Mouse (Mus musculus) CH12F3 (cell line): ENCODE results near the gene Dop1b.
"Not testable (repeated sequence)": the region's sequence is repeated elsewhere in the genome, so short reads cannot be mapped to it uniquely, and the experiment has no call there.

Experiments
- in situ Hi-C: fragments of 300-500 bp; cut with MboI; formaldehyde crosslinking; loops from 2 replicates; pipeline ENCODE4 v1.14.3; 2020; ENCODE audit warnings: low sequenced_read_pairs

The Dop1b gene

DNA sequence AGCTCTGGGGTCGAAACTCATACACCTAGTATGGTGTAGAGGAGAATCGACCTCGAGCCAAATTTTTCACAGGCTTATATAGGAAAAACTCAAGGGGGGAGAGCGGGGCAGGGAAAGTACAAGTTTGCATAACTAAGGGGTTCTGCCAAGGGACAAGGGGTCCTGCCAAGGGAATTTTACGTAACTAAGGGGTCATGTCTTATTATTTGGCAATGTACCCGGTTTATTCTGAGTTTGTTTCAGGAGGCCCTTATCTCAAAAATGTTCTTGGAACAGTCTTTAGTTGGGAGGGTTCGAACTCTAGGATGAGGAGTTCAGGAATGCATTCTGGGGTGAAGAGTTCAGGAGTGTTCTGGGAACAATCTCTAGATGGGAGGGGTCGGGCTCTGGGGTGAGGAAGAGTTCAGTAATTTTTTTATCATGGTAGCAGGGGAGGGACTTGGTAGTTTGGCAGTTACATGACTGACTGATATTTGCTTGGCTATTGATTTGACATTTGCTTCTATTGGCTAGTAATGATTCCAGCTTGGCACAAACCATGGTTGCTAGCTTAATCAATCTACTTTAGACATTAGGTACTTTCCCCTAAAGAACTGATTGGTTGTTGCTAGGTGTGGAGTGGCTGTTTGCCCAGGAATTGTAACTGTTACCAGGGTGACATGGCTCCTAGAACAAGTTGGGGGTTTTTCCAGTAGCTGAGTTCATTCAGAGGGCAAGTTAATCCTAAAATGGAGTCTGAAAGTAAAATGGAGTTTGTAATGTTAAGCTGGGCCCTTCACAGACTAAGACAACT lies 110.9 kb downstream of the Dop1b start:
- in situ Hi-C loops: not testable (repeated sequence)

DNA sequence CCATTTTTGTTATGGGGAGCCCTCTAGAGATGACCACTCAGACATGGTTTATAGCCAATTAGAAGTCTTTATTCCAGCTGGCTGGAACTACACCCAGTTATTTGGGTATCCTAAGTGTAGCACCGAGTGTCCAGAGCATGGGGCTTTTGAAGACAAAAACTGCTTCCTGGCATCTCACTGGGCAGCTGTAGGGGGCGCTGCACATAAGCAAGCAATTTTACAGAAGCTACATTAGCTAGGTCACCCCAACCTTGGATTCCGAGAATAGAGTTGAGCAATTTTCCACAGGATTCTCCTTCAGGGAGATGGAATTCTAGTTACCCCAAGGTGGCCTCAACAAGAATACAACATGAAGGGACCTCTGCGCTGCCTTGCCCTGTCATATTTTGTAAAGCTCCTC lies 113.1 kb downstream of the Dop1b start:
- in situ Hi-C loops: no loop called here

DNA sequence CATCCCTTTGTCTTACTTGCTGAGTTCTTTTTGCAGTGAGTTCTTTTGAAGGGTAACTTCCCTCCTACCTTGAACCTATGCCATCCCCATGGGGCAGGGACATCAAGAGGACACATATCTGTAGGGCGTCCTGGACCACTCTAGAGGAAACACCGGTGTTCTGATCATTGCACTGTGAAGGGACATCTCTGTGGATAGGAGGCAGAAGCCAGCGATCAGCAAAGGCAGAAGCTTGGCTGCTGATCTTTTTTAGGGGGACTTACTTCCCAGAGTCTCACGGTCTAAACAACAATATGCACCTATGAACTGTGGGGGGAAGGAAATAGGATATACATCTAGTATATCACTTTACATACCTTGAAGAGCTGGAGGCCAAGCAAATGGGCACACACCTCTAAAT lies 113.8 kb downstream of the Dop1b start:
- in situ Hi-C loops: no loop called here

- in situ Hi-C loops: no loop called here
Observed at GRCm38 (mm10) chr16:93826054-93826453, 114.3 kb downstream of the Dop1b start.

DNA sequence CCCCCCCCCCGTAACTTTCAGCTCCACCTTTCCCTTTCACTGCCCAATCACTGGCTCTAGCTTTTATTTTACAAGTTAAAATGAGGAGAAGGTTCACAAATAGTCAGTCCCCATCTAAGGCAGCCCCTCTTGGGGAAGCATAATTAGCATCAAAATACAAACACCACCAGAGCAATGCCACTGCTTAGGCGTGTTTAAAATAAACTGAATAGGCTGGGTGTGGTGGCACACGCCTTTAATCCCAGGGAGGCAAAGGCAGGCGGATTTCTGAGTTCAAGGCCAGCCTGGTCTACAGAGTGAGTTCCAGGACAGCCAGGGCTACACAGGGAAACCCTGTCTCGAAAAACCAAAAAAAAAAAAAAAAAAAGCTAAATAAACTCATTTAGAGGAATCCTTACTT lies 114.8 kb downstream of the Dop1b start:
- in situ Hi-C loops: not testable (repeated sequence)

- in situ Hi-C loops: no loop called here
Observed at GRCm38 (mm10) chr16:93826909-93827308, 115.2 kb downstream of the Dop1b start.

GRCm38 (mm10) chr16:93829526-93829925 lies 117.8 kb downstream of the Dop1b start:
- in situ Hi-C loops: no loop called here

- in situ Hi-C loops: no loop called here
Observed at GRCm38 (mm10) chr16:93830071-93830470, 118.4 kb downstream of the Dop1b start.

GRCm38 (mm10) chr16:93830916-93831315 lies 119.2 kb downstream of the Dop1b start:
- in situ Hi-C loops: no loop called here

DNA sequence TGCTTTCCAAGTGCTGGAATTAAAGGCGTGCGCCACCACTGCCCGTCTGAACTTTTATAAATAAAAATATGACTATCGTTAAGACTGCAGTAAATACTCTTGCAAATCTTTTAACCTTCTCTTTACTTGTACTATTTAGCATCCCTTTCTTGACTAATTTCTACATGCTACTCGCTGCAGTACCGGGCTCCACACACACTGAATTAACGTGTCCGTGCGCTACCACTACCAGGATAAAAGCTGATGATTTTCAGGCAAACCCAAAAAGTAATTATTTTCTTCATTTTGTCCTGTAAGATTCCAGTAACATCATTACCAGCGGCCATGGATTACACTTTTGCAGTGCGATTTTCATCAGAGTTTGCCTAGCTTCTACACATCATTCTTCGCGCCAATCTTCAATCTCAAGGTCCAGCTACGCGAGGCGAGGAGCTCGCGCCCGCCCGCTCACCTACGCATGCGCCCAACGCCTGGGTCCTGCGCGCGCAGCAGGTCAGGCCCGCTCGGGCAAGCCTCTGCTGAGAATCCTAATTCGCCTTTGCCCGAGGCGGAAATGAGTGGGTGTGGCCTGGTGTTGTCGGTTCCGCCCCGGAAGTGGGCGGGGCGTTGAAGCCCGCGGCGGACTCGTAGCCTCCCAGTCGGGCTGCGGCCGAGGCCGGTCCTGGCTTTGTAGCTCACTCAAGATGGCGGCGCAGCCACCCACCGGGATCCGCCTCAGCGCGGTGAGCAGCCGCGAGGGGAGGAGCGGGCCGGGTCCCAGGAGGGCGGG lies 120.1 kb downstream of the Dop1b start, which contains the start of gene Morc3:
Gene Morc3, plus strand, starts transcription at position 495 of the 769 bp plus-strand sequence.
- in situ Hi-C loops: no loop called here

- in situ Hi-C loops: no loop called here
Observed at GRCm38 (mm10) chr16:93832451-93833276, 121.0 kb downstream of the Dop1b start.

DNA sequence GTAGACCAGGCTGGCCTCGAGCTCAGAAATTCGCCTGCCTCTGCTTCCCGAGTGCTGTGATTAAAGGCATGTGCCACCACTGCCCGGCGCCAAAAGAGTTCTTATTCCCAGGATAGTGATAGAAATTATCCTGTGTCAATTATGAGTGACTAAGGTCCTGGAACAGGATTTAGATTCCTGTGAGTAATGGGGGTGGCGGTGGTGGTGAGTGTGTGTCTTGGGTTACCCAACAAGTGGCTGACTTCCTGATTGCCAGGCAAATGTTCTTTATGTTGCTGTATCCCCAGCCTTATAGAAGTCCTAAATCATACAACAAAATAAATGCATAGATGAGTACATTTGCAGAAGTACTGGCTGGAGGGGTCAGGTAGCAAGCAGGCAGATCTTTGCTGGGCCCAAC lies 121.8 kb downstream of the Dop1b start:
- in situ Hi-C loops: no loop called here

DNA sequence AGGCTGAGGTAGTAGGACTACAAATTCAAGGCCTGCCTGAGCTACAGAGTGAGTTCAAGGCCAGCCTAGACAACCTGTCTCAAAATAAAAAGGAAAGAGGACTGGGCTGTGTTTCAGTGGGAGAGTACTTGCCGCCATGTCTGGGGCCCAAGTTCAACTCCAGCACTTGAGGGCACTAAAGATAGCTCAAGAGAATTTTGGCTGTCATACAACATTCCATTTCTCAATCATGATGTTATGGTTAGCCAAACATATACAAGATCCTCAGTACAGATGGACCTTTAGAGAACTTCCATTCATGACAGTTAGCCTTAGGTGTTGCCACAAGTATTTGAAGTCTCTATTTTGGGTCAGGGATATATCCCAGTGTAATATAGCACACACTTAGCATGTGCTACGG lies 122.4 kb downstream of the Dop1b start:
- in situ Hi-C loops: no loop called here

GRCm38 (mm10) chr16:93839049-93839448 lies 127.3 kb downstream of the Dop1b start:
- in situ Hi-C loops: no loop called here

DNA sequence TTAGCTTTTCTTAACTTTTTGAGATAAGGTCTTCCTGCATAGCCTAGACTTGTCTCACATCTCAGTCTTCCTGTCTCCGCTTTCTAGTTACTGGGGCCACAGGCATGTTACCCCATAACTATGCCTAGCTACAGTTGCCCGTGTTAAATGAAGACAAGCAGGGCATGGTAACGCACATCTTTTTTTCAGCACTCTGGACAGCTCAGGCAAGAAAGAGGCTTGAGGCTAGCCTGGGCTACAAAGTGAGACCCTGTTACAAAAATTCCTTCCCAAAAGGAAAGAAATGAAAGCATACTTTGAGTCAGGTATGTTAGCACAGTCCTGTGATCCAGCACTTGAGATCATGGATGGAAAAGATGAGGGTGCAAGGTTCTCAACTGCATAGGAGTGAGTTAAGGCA lies 138.8 kb downstream of the Dop1b start:
- in situ Hi-C loops: no loop called here

DNA sequence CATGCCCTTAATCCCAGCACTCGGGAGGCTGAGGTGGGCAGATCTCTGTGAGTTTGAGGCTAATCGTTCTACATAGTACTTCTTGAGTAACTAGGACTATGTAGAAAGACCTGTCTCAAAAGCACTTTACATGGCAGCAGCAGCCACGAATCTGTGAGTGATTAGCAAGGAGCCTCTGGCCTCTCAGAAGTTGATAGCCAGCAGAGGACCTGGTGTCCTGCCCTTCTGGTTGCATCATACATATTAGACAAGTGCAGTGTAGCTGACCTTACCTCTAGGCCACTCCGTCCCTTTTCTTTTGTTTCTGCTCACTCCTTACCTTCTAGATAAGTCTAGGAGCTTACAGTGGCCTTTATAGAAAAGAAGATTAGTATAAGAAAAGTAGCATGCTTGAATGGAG lies 148.3 kb downstream of the Dop1b start:
- in situ Hi-C loops: no loop called here
